Mouse (Mus musculus): ENCODE results near the gene Nek10.
"Not testable (repeated sequence)": the region's sequence is repeated elsewhere in the genome, so short reads cannot be mapped to it uniquely, and the experiment has no call there.

The Nek10 gene

GRCm38 (mm10) chr14:14991642-14992041 is 188.4 kb downstream of the Nek10 start:
- DNase-seq = no peak

GRCm38 (mm10) chr14:15011408-15011807 is 208.2 kb downstream of the Nek10 start:
- no peak for DNase-seq

GRCm38 (mm10) chr14:15014799-15015198 is 211.6 kb downstream of the Nek10 start:
- no peak for DNase-seq

DNA sequence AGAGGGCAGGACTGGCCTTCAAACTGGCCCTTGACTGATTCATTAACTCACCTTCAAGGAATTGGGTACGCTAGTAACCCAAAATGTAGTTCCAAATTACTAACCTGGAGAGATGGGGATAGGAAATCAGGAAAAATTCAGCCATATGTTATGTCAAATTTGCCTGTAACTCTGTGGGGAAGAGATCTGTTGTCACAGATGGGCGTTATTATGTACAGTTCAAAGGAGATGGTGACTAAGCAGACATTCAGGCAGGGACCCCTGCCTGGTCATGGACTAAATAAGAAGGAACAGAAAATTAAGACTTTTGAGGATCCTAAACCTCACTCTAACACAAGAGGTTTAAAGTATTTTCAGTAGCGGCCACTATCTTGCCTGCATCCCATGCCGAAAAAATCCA is 227.4 kb downstream of the Nek10 start:
- not testable (repeated sequence) for DNase-seq

DNA sequence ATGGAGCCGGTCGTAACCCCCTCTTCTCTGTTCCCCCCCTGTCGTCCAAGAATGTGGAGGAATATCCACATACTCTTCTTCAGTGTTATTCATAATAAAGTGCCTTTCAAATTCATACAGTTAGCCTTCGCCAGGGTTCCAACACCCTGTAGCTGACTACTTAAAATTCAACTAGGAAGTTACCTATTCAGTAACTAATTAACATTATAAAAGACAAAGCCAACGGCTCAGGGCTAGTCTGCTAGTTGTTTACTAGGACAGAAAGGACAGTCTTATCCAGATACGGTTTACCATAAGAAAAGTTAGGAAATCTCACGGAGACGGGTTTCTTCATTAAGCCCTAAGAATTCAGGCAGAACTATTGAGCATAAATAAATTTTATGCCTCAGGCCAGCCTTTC is 231.4 kb downstream of the Nek10 start:
- DNase-seq = peak; percentile 70

- no peak for DNase-seq
Observed at GRCm38 (mm10) chr14:15048186-15048585, 245.0 kb downstream of the Nek10 start.

DNA sequence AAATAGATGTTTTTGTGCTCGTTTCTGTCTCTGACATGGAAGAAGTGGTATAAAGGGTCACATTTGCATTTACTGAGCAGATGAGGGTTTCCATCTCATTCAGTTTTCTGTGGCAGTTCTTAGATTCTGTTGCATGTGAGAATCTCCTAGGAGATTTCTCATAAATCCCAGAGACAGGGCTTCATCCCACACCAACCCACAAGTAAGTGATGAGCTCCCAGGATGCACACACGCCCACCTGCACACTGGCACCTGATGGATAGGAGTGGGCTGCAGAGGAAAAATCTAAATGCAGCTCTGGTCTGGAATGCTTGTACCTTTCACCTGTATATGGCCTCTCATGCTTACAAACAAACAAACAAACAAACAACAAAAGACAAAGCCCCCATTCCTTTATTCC is 258.3 kb downstream of the Nek10 start:
- DNase-seq = no peak
